25 mouse cellular contexts compared by ENCODE assay signal in genomic region chr1:134517841-134518240, GRCm38 (mm10). TPM values are rescaled to one million over a fixed set of nuclear protein-coding genes. Genes with fewer than 3 reads are reported as not detected.
"Had no signal": no experiment of that assay in that cellular context is flagged by ENCODE, and none has a peak within 500 bp of the region (broad histone marks: within the 10 kb centered on the region; RNA-seq: fewer than 3 reads in every experiment).

No protein-coding gene starts in this region.

RNA-seq across cellular contexts. Expression of gene Mgat4e, which starts 31.6 kb away (rescaled TPM):
- polyA plus RNA-seq: heart, embryonic 10.5 days; heart, embryonic 11.5 days; heart, embryonic 12.5 days; heart, embryonic 13.5 days; heart, embryonic 14.5 days; heart, embryonic 15.5 days; heart, embryonic 16.5 days; heart, postnatal 0 days; hindbrain, embryonic 10.5 days; hindbrain, embryonic 11.5 days; hindbrain, embryonic 12.5 days; hindbrain, embryonic 13.5 days; hindbrain, embryonic 14.5 days; hindbrain, embryonic 15.5 days; hindbrain, embryonic 16.5 days; hindbrain, postnatal 0 days; inflammation-experienced regulatory T-cells, adult 6 months; intestine, embryonic 14.5 days; intestine, embryonic 15.5 days; intestine, embryonic 16.5 days; intestine, postnatal 0 days; kidney, embryonic 14.5 days; kidney, embryonic 16.5 days; kidney, postnatal 0 days; large intestine, adult 2 months had no signal
